Mouse (Mus musculus) frontal cortex, postnatal 14 days (tissue): ENCODE measurements around the gene Kdm1a.

ENCODE experiments used
- DNase-seq, 2 experiments: peaks; one replicate each; pipeline ENCODE4 v3.0.0; 2022; ENCODE audit warnings: low spot score in 2 of 2

Gene Kdm1a

DNA sequence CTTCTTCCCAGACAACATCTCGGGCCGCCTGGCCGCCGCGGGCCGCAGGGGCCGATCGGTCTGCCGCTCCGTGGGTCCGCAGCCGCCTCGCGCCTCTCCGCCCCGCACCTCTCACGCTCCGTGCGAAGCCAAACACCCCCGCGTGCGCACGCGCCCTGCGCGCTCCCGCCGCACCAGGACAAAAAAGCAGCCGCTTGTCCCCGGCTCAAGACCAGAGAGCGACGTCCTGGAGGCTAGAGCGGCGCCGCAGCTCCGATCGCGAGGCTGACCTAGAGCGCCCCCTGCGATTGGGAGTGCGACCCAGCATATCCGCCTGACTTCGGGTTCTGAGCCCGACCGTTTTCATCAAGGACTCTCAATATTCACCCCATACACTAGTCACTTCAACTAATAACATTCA is at the start of gene Kdm1a:
TSS of gene Kdm1a (minus strand) at position 156 of the 400 bp plus-strand sequence.
- DNase-seq = peak; percentile 87 to 92

DNA sequence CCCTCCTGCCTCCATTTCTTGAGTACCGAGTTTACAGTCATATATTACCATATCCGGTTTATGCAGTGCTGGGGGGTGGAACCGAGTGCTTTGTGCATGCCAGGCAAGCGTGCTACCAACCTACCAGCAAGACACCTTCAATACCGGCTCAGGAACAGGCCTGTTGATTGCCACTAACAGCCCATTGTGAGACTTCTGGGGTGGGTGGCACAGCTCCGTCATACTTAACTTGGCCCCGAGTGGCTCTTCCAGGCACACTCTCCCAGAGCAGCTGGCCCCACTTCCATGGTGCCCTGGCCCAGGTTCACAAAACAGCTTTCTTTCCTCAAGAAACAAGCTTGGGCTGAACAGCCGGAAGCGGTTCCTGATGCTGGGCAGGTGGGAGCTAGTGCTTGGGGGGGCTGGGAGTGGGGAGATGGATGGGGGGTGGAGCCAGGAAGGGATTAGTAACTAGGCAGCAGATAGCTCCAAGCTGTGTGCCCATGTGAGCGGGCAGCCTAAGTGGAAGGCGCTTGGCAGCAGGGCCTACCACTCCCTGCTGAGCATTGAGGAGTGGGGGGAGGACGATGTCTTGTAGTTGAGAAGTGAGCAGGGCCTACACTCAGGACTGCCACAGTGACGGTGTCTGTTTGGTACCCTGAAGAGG is 49.5 kb upstream of the Kdm1a start:
- no peak for DNase-seq

DNA sequence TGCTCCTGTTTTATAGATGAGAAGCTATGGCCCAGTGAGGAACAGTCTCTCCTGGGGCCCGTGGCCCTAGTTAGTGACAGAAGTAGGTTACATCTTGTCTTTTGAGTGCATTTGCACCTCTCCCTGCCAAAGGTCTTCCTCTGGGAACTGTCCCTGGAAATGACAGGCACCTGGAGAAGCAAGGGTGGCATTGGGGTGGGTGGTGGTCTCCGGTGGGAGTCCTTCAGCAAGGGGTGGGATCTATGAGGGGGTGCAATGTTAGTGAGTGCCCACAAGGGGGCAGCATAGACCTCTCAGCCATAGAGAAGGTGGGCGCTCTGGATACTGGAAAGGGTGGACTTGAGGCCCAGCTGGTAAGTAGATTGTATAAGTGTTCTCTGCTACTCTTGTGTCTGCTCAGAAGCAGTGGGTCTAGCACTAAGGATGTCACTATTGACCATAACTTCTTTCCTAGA is 48.9 kb upstream of the Kdm1a start:
- DNase-seq = no peak

DNA sequence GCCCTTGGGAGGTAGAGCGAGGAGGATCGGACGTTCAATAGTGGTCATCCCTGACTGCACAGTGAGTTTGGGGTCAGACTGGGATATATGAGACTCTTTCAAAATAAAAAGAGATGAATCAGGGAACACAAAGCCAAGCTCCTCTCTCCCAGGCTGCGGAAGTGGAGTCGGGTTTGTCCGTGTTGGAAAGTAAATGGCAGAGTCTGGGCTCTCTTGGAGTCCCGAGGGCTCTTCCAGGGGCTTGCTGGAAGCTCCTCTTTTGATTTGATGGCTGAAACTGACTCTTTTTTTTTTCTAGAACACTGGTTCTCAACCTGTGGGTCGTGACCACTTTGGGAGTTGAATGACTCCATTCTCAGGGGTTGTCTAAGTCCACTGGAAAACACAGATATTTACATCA is 47.7 kb upstream of the Kdm1a start:
- no peak for DNase-seq

DNA sequence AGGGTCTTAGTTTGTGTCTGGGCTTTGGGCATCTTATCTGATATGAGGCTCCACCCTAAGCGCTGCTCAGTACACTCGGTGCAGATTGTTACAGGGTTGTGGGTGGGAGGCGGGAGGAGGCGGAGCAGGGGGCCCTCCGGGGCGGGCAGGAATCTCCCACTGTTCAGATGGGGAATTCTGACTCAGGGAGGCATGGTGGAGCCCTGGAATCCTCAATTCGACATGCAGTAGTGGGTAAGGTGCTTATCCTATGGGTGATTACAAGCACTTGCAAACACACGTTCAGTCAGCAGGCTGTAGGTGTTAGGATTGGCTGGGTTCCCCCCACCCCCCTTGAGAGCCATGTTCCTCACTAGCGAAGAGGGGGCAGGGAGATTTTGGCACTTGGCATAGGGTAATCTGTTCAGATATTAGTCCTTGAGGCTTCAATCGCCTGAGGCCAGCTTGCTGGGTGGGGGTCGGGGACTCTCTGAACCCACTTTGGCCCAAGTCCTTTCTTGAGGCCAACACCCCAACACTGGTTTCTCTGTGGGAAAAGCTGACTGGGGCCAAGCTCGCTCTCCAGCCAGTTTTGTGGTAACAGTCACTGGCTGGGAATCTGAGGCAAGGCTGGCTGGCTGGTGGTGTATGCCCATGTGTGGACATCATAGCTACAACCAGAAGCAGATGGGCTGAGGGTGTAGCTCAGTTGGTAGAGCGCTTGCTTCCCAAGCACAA is 47.1 kb upstream of the Kdm1a start:
- no peak for DNase-seq

DNA sequence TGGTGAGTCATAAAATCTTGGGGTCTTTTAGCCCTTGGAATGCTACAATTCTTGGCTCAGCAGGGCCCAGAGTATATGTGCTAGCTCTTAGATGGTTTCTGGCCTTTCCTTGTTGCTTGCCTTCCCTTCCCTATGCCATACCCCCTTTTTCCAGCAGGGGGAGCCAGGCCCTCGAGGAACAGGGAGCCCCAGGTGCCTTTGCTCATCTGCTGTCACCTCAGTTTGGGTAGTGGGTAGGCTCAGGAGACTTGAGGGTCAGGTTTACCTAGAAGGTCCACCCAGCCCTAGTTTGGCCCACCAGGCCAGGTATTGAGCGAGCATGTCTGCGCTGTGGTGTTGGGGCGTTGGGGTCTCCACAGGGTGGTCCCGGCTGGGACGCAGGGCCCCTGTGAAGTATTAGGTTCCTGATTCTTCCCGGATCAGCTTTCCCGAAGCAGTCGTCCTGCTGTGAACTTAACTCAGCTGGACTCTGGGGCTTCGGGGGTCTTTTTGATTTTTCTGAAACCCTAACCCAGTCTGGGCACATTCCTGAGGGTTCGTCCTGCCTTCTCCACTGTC is 46.5 kb upstream of the Kdm1a start:
- DNase-seq = peak; percentile 75 to 90

DNA sequence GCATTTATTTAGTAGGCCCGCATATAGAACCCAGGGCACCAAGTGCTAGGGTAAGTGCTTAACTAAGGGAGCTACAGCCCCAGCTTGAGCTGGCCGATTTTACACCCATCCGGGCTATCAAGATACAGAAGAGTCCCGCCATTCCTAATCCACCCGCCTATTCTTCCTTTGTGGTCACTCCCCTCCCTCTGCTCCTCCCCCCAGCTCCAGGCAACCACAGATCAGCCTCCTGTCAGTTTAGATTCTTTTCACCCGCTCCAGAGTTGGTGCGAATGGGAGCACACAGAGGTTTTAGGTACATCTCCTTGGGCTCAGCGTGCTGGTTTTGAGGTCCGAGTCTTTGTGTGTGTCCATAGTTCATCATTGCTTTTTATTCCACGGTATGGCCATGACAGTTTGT is 36.4 kb upstream of the Kdm1a start:
- no peak for DNase-seq

DNA sequence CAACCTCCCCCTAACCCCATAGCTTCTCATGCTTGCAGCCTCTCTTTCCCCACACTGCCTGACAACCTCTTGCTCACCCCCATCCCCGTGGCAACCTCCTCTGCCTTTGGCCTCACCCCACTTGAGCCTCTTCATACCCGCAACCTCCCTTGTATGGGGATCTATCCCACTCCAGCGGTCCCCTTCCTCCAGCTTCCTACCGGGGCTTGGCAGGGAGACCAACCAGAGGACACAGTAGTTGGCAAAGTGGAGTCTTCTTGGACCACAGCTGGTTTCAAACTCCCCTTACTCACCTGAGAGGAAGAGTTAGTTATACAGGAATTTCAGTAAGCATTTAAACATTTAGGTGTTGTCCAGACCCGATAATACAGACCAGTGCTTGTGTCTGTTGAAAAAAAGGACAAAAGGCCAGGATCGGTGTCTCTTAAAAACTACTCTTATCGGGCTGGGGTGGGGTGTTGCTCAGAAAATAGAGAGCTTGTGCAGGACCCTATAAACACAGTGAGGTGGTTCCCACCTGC is 35.8 kb upstream of the Kdm1a start:
- DNase-seq = no peak

DNA sequence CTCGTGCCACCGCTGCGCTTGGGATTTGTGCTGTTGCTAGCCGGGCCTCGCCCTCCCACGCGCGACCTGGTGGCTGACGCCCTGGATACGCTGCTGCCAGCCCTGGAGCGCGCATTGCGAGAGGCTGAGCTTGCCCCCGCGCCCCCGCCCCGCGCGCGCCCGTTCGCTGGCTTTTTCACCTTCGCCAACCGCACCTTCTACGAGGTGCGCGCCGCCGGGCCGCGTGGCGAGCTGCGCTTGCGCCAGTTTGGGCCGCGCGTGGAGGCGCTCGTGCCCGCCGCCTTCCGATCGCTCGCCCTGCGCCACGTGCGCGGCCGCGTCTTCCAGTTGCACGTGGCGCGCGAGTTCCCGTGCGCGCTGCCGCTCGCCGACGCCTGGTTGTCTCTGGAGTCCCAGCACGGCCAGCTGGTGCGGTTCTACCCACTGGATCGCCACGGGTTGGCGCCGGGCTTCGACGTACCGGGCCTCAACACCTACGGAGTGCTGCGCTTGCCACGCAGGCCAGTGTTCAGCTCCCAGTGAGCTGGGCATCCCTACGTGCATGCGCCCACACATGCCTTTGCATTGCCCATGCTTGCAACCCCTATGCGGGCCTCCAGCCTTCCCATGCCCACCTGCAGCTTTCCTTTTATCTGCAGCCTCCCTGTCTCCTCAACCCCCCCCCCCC is 35.2 kb upstream of the Kdm1a start:
- peak; percentile 68 to 69 for DNase-seq

DNA sequence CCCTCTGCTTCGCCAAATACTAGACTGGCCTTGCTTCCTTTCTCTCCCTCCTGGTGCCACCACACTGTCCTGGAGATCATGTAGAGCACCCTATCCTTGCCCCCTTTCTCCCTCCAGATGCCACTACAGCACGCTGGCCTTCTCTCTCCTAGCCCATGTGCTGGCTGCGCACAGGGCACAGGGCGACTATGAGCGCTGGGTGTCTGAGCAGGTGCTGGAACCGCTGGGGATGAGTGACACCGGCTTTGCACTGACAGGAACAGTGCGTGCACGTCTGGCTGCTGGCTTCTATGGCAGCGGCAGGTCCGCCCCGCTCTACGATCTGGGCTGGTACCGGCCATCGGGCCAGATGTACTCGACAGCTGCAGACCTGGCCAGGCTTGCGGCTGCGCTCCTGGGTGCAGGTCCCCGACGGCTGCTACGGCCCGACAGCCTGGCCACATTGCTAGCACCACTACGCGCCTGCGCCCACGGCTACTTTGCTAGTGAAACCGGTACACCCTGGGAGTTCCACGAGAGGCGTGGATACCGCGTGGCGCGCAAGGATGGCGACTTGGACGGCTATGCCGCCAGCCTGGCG is 34.5 kb upstream of the Kdm1a start:
- DNase-seq = no peak

DNA sequence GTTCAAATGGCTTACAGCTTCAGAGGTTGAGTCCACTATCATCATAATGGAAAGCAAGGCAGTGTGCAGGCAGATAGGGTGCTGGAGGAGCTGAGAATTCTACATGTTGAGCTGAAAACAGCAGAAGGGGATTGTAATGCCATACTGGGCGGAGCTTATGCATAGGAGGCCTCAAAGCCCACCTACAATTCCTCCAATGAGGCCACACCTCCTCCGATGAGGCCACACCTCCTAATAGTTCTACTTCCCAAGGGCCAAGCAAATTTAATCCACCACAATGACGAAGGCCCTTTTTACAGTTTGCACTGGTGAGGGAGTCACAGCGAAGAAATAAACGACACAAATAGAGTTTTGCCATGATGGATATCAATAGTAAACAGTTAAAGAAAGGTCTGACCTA is 34.0 kb upstream of the Kdm1a start:
- DNase-seq = no peak

DNA sequence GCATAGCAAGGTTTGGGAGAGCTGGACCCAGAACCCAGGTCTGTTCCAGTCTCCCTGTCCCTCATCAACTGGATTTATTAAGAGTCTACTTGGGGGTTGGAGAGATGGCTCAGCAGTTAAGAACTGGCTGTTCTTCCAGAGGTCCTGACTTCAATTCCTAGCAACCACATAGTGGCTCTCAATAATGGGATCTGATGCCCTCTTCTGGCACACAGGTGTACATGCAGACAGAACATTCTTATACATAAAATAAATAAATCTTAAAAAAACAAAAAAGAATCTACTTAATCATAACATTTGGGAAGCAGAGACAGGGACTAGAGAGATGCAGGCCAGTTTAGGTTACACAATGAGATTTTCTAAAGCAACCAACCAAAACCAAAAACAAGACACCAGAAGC is 33.5 kb upstream of the Kdm1a start:
- no peak for DNase-seq

DNA sequence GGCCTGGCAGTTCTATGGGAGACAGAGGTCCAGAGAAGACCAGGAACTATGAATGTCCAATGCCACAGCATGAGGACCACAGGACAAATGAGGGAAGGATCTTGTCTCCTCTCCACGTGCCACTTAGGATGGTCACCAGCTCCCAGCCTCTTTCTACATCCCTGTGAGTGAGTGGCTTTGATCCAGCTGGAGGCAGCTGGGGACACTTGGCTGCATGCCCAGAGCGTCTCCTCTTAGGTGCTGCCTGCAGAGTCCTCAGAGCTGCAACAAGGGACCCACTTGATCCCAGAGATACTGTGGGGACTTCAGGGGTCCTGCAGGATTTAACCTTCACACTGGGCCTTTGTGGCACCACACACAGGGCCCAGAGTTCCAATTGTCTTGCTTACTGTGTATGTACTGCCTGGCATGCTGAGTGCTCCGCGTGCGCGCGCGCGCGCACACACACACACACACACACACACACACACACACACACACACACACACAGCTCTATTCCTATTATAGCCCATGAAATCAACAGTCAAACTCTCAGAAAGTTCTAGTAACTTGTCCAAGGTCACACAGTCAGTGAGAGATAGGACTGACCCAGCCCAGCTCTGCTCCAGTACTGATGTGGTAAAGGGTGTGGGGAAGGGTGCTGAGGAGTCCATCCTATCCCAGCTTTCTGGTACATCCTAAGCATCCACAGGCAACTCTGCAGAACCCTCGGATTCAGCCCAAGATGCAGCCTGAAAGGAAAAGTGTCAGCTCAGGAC is 28.9 kb upstream of the Kdm1a start:
- DNase-seq = no peak

DNA sequence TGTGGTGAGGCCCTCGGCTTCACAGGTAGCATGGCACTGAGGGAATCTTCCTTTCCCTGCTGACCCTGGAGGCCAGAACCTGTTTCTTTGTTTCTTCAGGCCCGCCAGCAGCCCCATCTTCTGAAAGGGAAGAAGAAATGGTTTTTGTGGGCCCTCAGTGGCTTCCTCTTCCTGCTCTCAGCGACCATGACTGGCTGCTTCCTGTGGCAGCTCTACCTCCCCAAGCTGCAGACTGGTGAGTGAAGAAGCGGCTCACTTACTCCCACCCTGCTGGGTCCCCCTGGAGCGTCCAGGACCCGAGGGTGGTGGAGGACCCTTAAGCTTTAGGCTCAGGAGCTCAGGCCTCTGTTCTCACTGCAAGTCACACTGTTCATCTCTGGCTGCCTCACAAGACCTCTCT is 24.1 kb upstream of the Kdm1a start:
- no peak for DNase-seq

DNA sequence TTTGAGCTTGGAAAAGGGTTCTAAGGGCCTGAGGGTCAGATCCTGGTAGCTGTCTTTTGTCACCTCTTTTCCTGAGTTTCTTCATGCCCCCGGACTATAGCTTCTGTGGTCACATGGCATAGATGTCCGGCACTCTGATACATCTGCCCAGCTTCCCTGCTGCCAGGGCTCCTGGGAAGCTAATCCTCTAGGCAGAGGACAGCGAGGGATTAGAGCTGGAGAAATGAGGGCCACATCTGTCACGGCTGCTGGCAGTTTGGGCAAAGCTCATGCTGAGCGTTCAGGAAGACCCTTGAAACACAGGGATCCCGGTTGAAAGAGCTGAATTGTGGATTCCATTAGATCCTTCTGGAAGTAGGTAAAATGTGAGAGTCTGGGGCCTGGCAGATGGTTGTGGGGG is 19.9 kb upstream of the Kdm1a start, which contains the start of gene Lactbl1:
TSS of gene Lactbl1 (plus strand) at position 234 of the 400 bp plus-strand sequence.
- DNase-seq = no peak

DNA sequence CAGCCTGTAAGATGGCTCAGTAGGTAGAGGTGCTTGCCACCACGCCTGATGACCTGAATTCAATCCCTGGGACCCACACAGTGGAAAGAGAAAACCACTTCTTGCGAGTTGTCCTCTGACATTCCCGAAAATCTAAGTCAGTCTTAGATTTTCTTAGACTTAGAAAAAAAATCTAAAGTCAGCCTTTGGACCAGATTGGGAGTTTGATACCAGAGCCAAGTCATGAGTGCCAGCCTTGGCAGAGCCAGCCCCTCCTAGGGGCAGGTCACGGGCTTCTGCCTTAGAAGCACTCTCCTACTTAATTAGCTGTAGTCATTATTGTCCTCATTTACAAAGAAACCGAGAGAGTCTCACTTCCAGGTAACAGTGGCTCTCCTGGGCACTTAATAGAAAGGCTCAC is 19.4 kb upstream of the Kdm1a start:
- no peak for DNase-seq

DNA sequence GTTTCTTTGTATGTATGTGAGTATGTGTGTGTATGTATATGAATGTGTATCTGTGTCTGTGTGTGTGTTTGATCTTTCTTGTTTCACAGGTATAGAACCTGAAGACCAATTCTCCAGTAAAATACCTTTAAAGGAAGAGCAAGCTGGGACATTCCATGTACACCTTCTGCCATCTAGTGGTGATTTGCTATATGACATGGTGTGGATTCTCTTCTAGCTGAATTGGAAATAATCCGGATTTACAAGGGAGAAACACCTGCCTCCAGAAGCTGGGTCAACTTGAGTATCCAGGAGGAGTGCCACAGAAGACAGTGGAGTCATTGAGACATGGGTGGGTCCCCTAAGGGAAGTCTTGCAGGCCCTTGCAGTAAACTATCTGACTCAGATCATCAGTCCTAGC is 18.8 kb upstream of the Kdm1a start:
- no peak for DNase-seq

DNA sequence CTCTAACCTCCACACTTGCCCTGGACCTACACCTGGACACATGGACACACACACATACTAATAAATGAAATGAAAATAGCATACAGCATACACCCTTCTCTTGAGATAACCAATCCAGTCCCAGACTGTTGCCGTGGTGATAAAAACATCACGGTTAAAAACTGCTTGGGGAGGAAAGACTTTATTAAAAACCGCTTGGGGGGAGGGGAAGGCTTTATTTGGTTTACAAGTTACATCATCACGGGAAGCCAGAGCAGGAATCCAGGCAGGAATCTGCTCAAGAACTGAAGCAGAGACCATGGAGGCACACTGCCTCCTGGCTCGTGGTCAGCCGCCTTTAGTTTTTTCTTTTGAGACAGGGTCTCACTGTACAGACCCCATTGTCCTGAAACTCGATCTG is 11.1 kb upstream of the Kdm1a start:
- no peak for DNase-seq

DNA sequence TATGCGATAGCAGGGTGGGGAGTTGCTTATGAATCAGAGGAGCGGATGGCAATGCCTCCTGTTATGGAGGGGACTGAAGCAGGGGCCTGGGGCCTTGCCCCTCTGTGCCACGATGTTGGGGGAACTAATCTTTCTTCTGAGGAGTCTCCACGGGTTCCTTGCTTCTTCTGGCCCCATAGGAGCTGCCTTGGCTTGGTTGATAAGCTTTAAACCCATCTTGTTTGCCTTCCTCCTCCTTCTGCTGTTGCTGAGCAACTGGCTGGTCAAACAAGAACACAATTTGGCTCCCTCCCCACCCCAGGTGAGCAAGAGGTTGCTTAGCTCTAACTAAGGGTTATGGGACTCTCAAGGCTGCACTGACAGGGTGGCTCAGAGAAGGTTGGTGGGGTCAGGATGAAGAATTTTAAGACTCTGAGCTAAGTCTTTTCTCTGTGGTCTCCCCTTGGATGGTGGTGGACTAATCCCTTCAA is 7.9 kb upstream of the Kdm1a start, which contains the start of gene Tex46:
TSS of gene Tex46 (plus strand) at position 51 of the 470 bp plus-strand sequence.
- DNase-seq = no peak

DNA sequence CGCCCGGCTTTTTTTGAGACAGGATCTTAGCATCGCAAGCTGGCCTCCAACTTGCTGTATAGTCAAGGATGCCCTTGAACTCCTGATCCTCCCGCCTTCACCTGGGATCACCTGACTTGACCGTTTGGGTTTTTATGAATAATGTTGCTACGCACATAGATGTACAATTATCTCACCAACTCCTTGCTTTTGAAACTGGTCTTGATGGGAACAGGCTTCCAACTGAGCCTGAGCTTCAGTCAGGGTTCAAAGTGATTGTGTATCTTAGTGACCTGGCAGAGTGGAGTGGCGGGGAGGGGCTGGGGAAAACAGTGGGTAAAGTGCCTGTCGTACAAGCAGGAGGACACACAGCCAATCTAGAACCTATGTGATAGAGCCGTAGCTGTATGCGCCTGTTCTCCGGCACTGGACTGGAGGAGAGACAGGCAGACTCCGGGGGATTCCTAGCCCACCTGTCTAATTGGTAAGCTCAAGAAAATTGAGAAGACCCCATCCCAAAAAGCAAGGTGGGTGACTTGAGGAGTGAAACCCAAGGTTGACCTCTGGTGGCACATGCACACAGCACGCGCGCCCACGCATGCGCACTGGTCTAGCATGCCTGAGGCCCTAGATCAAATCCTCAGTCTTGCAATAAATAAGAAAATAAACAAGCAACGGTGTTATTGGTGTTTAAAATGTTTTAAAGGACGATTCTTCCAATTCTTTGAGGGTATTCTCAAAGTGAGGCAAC is 3.4 kb upstream of the Kdm1a start:
- DNase-seq = no peak
